Mouse (Mus musculus) MEL (cell line): Measurements from ENCODE around the gene Tmem179b.

Source experiments
- CTCF ChIP-seq, 3 experiments: IDR thresholded peaks in 2 of 3; conservative IDR thresholded peaks in 1 of 3; 2 replicates each; pipeline ENCODE4 v1.5.1; 2011 to 2012; ENCODE audit warnings: low read length in 3 of 3, low read depth in 2 of 3, mild to moderate bottlenecking in 2 of 3, improper control_type of control experiment in 1 of 3, inconsistent platforms in 1 of 3, mixed read lengths in 1 of 3, moderate library complexity in 1 of 3; ENCODE audit not compliant: control insufficient read depth in 1 of 3, insufficient read depth in 1 of 3, poor library complexity in 1 of 3, severe bottlenecking in 1 of 3
- EP300 ChIP-seq, 2 experiments: IDR thresholded peaks; 2 replicates each; pipeline ENCODE4 v1.6.1; 2011; ENCODE audit warnings: improper control_type of control experiment in 2 of 2, low read length in 2 of 2, low read depth in 1 of 2, mild to moderate bottlenecking in 1 of 2
- JUND ChIP-seq: IDR thresholded peaks from 2 replicates; pipeline ENCODE4 v1.6.1; 2011; ENCODE audit warnings: low read depth, mild to moderate bottlenecking, improper control_type of control experiment, low read length
- KAT2A ChIP-seq: conservative IDR thresholded peaks from 2 replicates; pipeline ENCODE4 v1.6.1; 2012; ENCODE audit warnings: low read depth, low read length, improper control_type of control experiment, inconsistent platforms
- MAFK ChIP-seq: IDR thresholded peaks from 2 replicates; pipeline ENCODE4 v1.6.1; 2011; ENCODE audit warnings: low read depth, mild to moderate bottlenecking, low read length, improper control_type of control experiment, borderline replicate concordance
- MAX ChIP-seq: IDR thresholded peaks from 2 replicates; pipeline ENCODE4 v1.6.1; 2011; ENCODE audit warnings: low read length, improper control_type of control experiment
- NRF1 ChIP-seq: IDR thresholded peaks from 2 replicates; pipeline ENCODE4 v1.6.1; 2014; ENCODE audit warnings: low read depth, mild to moderate bottlenecking, inconsistent platforms, low read length, improper control_type of control experiment, moderate library complexity; ENCODE audit not compliant: poor library complexity, insufficient read depth, severe bottlenecking
- RAD21 ChIP-seq: IDR thresholded peaks from 2 replicates; pipeline ENCODE4 v1.6.1; 2011; ENCODE audit warnings: mild to moderate bottlenecking, low read depth, low read length, improper control_type of control experiment
- RCOR1 ChIP-seq: IDR thresholded peaks from 2 replicates; pipeline ENCODE4 v1.6.1; 2012; ENCODE audit warnings: low read depth, mild to moderate bottlenecking, inconsistent platforms, low read length, improper control_type of control experiment
- TAL1 ChIP-seq: IDR thresholded peaks from 2 replicates; pipeline ENCODE4 v1.6.1; 2012; ENCODE audit warnings: mild to moderate bottlenecking, inconsistent platforms, low read length, moderate library complexity, mixed read lengths
- ZC3H11A ChIP-seq: IDR thresholded peaks from 2 replicates; pipeline ENCODE4 v1.6.1; 2012; ENCODE audit warnings: low read depth, mild to moderate bottlenecking, inconsistent platforms, low read length, improper control_type of control experiment
- ZMIZ1 ChIP-seq: IDR thresholded peaks from 2 replicates; pipeline ENCODE4 v1.6.1; 2012; ENCODE audit warnings: low read depth, mild to moderate bottlenecking, inconsistent platforms, low read length, improper control_type of control experiment, moderate library complexity

DNA sequence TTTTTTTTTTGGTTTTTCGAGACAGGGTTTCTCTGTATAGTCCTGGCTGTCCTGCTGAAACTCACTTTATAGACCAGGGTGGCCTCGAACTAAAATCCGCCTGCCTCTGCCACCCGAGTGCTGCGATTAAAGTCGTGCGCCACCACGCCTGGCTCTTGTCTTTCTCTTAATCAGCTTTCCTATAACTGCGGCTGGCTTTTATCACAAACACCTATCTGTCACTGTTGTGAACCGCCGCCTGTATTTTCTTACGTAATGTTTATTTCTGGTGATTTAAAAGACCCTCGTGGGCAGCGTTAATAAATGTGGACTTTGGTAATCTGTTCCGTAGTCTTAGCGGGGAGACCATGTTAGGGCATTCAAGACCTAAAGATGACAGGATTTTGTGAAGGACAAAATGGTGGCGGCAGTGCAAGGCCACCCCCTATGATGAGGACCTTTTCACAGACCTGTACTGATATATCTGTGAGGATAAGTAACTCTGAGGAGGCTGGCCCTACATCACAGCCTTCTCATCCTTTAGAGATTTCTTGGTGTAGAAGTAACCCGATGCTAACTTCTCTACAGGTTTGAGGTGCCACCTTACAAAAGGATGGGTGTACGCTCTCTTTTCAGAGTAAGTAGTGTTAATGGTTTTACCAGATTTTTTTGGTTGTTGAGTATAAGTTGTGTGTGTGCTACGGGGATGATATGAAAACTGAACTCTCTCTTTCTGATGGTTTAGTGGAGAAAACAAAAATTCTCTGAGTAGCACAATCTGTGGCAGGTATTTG lies 50.5 kb downstream of the Tmem179b start:
- no peak for TF ChIP-seq CTCF (IDR thresholded peaks at IDR 0.05 in 2 of 3, conservative IDR thresholded peaks at IDR 0.05 in 1 of 3; ENCODE audit: control insufficient read depth in 1 of 3, insufficient read depth in 1 of 3, low read depth in 2 of 3, low read length in 3 of 3, poor library complexity in 1 of 3, severe bottlenecking in 1 of 3)
- TF ChIP-seq ZMIZ1 = peak; percentile 84
- no peak for TF ChIP-seq ZC3H11A
- no peak for TF ChIP-seq MAFK
- no peak; the same call in 1 of the 2 replicates for TF ChIP-seq MAX
- TF ChIP-seq KAT2A = peak; percentile 55
- TF ChIP-seq RCOR1 = no peak
- no peak for TF ChIP-seq EP300 (IDR thresholded peaks at IDR 0.05; ENCODE audit: low read depth in 1 of 2, low read length in 2 of 2)
- no peak for TF ChIP-seq NRF1
- TF ChIP-seq JUND = no peak
- no peak for TF ChIP-seq RAD21
- no peak for TF ChIP-seq TAL1
